Mouse (Mus musculus) thymus, postnatal 4 days (tissue): ENCODE data around the gene Ctsa.
"Not testable (repeated sequence)": the region's sequence is repeated elsewhere in the genome, so short reads cannot be mapped to it uniquely, and the experiment has no call there.

Experiments used
- DNase-seq: peaks from one replicate; pipeline ENCODE4 v3.0.0; 2021

Gene Ctsa

DNA sequence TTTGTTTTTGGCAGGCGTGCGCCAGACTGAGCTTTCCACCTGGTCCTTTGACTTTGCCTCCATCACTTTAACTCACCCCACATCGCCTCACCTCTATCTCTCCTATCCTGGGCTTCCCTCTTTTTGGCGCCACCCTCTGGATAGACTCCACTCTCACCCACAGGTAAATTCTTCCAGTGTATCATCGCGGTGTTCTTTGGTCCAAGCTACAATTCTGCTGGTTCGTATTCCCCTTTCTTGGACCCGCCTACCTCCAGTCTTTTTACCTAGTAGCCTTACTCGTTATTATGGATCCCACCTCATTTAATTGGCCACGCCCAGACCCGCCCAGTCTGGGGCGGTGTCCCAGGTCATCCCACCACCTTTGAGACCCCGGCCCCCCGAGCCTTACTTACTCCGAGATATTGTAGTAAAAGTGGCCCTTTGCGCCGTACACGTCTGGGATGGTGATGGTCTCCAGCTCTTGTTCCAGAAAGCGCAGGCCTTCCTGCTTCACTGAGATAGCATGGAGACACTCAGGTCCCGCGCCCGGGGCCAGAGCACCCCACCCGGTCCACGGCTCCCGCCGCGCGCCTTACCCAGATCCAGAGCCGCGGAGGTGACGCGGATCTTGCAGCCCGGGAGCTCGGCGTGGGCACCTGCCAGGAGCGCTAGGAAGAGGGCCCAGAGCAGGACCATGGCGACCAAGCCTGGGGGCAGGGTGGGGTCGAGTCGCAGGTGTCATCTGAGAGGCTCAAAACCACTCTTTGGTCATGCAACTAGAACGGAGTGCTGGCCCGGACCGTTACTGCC is 23.8 kb downstream of the Ctsa start:
- peak; percentile 45 for DNase-seq

DNA sequence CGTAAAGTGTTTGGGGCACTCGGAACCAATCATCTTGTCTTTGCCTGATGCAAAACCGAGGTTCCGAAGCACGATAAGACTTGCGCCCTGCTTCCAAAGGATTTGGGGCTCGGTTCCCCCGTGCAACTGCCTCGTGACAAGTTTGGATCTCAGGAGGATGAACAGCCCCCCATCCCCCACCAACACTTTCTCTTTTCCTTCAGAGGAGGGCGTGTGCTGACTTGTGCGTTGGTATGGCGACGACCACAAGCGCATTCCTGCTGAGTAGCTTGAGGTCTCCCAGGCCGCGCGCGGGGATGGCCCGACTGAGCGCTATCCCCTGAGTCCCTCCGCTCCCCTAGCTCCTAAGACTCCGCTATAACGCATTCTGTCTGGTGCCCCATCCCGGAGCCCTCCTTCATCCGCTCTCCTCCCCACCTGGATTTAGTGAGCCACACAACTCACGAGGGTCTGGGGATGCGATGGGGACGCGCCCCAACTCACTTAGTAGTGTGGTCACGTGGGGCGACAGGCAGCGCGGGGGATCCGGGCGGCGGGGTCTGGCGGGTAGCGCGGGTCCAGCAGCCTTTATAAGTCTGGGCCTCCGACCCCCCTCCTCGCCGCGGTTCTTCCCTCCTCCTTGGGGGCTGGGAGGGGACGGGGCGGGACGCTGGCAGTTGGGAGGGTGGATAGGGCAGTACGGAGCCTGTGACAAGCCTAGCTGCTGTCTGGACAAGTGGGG is 24.6 kb downstream of the Ctsa start, which contains the start of gene Pltp:
Gene Pltp, minus strand, starts transcription at position 611 of the 721 bp plus-strand sequence.
- peak; percentile 61 for DNase-seq

DNA sequence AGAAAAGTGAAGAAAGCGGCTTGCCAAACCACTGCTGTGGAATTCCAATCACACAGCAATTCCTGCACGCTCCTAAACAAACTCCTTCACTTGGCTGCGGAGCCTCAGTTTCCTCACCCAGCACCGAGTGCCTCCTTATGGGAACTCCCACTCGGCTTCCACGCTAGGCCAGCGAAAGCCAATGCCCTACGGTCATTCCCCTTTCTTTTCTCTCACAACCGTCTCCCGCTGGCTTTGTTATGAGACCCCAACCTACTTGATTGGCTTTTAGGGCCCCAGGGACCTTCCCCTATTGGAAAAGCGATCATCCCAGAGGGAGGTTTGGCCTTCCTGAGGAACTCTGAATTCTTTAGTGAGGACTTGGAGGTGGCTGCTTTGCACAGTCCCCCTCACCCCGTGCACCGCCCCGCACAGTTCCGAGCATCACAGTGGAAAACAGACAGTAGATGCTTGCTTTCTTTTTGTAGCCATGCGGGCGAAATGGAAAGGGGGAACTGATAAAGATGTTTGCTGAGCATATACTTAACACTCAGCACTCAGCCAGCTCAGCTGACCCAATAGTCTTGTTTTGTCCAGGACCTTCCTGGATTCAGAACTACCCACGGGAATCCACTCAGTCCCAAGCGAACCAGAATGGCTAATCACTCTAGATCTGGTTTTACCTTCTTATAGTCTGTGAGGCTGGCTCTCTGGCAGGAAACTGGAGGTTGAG is 25.3 kb downstream of the Ctsa start:
- no peak for DNase-seq

DNA sequence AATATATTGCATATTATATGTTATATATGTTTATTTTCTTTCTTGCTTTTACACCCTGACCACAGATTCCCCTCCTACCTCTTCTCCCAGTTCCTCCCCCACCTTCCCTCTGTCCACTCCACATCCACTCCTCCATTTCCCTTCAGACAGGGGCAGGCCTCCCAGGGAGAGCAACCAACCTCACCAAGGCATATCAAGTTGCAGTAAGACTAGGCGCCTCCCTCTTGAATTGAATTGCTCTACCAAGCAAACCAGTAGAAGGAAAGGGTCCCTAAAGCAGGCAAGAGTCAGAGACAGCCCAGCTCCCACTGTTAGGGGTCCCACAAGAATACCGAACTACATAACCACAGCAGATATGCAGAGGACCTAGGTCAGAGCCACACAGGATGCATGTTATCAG is 26.5 kb downstream of the Ctsa start:
- DNase-seq: no peak

DNA sequence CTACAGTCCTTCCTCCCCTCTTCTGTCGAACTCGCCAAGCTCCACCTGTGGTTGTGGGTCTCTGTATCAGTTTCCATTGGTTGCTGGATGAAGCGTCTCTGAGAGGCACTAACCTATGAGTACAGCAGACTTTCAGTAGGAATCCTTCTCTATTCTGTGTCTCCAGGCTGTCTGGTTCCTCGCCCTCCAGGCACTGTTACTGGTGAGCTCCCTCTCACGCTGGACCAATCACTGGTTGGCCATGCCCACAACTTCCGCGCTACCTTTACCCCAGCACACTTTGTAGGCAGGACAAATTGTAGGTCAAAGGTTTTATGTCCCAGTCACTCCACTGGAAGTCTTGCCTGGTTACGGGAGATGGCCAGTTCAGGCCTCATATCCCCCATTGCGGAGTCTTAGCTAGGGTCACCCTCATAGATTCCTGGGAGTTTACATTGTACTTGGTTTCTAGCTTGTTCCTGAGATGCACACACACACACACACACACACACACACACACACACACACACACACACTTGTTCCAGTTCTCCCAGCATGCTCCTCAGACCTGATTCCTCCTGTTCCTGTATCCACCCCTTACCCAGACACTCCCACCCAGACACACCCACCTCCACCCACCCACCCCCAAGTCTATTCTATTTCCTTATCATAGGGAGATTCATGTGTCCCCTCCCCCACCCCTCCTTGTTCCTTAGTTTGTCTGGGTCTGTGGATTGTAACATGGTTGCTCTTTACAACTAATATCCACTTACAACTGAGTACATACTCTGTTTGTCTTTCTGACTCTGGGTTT is 27.2 kb downstream of the Ctsa start:
- DNase-seq: no peak

DNA sequence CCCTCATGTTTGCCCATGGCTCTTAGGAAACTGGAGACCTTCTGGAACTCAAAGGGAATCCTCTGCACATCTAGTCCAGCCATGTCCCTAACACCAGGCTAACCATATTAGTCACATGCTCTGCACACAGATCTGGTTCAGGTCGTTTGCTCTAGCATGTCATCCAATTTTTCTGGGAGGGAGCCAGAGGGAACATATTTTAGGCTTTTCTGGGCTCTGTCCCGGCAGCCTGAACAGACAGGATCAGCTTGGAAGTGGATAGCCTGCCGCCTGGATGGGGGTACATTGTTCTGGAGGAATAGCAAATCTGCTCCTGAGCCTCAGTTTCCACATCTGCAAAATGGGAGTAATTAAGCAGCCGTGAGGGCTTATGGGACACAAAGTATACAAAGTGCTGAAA is 28.4 kb downstream of the Ctsa start:
- DNase-seq: no peak

DNA sequence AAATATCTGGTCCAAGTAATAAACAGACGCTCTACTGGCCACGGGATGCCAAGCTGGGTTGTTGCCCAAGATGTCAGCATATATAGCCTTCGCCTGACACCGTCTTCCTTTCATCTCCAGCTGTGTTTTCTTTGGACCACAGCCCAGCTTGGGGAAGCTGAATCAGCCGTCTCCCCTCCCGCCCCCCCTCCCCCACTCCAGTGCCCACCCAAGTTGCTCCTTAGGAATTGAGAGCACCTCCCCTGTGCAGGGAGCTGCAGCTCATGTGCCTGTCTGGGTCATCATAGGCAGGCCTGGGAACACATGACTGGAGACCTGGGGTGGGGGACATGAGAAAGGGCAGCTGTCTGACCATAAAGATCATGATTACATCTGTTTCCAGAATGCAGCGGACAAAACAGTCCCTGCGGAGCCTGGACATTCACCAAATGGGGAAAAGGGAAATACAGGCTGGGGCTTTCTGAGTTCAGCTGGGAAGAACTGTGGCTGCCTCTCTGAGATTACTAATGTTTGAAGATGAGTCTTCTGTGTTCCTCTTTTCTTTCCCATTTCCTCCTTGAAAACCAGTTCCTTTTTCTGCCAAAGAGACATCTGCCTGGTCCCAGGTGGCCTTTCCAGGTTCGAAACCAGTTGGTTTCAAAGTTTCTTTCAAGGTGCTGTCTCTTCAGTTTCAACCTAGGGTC is 29.6 kb downstream of the Ctsa start:
- DNase-seq: no peak

DNA sequence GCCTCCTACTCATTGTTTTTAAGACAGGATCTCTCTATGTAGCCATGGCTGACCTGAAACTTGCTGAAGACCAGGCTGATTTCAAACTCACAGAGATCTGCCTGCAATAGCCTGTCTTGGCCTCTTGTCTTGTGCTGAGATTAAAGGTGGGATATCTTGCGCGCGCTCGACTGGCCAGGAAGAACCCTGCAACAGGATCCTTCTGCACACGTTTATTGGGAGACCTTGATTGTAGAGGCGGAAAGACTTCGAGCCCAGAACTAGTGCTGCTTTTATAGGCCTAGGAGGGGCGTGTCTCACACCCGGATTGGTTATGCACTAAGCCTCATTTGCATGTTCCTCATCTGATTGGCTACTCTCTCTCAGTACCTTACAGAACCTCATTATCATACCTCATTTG is 30.7 kb downstream of the Ctsa start:
- DNase-seq: not testable (repeated sequence)

DNA sequence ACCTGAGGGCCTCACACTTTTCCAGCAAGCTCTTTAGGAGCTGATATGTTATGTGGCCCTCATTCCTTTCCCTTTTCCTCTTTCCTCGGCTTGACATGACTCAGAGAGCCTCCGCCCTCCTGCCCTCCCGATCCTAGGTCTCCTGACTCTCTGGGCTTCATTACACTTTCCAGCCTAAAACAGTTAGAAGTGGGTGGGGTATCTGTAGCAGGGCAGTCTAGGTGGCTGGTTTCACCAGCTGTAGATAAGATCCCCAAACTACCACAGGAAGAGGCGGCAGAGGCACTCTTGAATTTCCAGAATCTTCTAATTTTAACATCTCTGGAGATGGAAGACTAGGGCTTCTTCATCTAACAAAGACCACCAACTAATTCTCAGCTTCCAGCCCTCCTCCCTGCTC is 31.9 kb downstream of the Ctsa start:
- DNase-seq: no peak

DNA sequence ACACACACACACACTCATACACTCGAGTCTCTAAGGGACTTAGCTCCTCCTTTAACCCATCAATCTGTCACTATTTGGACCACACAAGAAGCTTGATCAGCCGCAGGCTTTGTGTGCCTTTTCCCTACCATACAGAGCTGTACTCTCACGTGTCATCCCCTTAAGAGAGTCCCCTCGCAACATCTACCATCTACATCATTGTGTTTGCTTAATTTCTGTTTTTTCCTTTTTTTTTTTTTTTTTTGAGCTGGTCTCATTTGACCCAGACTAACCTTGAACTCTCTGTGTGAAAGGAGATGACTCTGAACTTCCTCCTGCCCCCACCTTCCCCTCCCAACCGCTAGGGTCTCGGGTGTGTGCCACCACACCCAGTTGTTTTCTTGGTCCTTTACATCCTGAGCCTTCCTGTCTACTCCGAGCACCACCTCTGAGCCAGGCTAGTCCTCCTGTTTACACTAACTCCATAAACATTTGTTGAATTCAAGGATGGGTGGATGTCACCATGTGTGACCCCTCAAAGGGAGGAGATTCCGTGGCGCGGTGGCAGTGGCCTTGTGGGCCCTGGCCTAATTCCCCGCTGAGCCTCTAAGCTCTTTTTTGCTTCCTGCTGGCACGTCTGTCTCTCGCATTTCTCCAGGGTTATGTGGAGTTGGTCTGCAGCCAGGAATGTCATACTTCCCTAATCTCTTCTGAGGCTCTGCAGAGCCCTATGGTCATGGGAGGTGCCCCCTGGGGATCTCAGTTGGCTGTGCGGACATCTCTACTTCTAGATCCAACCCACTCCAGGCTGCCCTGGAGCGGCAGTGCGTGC is 34.3 kb downstream of the Ctsa start:
- no peak for DNase-seq

DNA sequence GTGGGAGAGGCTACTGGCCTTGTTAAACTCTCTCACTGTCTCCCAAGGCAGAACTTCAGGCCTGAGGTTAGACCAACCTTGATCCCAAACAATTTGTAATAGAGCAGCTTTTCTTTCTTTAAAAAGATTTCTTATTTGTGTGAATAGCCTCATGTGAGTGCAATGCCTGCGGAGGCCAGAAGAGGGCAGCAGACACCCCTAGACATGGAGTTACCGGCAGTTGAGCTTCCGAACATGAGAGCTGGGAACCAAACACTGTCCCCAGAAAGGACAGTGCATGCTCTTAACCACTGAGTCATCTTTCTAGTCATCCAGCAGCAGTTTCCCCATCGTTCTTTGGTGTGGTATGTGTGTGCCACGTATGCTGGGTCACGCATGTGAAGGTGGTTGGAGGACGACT is 34.9 kb downstream of the Ctsa start:
- peak; percentile 49 for DNase-seq

DNA sequence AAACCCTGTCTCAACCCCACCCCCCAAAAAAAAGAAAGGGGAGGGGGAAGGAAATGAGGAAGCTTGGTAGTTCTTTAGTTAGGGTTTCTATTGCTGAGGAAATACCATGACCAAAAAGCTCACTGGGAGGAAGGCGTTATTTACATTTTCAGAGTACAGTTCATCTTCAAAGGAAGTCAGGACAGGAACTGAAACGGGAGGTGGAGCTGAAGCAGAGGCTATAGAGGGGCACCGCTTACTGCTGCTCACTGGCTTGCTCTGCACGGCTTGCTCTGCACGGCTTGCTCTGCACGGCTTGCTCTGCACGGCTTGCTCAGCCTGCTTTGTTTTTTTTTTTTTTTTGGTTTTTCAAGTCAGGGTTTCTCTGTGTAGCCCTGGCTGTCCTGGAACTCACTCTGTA is 35.8 kb downstream of the Ctsa start:
- no peak for DNase-seq

DNA sequence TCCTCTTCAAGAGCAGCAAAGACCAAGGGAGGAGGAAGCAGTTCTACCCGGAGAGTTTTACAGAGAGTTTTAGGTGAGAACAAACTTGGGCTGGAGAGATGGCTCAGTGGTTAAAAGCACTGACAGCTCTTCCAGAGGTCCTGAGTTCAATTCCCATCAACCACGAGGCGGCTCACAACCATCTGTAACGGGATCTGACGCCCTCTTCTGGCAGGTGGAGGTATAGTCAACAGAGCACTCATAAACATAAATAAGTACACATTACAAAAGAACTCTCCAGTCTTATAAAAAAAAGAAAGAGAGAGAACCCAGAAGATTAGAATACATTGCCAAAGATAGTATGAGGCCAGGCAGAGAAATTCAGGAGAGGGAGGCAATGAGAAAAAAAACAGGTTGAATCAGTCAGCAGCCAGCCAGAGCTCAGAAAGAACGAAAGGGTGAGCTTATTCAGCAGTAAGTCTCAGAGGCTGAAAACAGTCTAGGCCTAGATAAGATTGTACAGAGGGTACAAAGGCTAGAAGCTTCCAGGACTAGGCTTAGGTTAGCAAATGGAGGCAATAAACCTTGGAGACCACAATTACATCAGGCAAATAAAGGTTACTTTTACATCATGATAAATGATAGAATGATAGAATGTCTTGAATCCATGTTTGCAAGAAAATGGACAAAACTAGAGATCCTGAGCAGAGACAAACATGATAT is 39.1 kb downstream of the Ctsa start:
- no peak for DNase-seq

DNA sequence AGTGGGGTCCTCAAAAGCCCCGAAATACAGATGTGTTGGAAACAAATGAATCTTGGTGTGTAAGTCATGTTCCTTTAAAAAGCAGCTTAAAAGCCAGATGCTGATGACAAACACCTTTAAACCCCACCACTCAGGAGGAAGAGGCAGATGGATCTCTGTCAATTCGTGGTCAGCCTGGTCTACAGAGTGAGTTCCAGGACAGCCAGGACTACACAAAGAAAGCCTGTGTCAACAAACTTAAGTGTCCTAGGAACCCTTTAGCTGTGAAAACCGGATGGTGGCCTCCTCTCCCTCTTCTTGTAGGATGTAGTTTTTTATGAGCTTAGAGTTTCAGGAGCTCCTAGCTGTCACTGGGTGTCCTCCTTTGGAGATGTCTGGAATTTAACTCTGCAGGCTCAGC is 40.9 kb downstream of the Ctsa start:
- no peak for DNase-seq

DNA sequence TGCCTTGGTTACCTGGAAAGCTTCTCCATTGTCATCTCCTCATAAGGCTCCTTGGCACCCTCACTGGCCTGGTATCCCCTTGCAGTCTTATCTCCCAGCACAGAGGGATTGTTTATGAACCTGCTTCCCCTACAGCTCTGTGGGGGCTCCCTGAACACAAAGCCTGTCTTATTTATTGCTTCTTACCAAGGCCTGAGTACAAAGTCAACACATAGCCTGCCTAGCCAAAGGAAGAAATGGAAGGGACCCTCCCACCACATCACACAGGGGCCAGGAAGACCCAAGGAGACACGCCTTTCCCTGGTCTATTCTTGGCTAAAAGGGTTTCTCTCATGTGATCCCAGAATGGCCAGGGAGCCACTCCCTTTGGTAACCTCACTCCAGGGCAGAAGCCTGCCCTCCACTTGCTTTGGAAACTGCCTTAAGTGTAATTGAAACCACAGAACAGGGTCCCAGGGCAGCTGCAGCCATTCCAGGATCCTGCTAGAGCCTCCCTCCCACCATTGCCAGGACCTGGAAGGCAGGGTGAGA is 41.6 kb downstream of the Ctsa start:
- DNase-seq: no peak

DNA sequence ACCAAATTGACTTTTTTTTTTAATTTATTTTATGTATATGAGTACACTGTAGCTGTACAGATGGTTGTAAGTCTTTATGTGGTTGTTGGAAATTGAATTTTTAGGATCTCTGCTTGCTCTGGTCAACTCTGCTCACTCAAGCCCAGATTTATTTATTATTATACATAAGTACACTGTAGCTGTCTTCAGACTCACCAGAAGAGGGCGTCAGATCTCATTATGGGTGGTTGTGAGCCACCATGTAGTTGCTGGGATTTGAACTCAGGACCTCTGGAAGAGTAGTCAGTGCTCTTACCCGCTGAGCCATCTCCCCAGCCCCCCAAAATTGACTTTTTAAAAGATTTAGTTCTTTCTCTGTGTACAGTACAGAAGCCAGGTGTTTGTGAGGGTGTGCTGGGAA is 43.0 kb downstream of the Ctsa start:
- DNase-seq: not testable (repeated sequence)

DNA sequence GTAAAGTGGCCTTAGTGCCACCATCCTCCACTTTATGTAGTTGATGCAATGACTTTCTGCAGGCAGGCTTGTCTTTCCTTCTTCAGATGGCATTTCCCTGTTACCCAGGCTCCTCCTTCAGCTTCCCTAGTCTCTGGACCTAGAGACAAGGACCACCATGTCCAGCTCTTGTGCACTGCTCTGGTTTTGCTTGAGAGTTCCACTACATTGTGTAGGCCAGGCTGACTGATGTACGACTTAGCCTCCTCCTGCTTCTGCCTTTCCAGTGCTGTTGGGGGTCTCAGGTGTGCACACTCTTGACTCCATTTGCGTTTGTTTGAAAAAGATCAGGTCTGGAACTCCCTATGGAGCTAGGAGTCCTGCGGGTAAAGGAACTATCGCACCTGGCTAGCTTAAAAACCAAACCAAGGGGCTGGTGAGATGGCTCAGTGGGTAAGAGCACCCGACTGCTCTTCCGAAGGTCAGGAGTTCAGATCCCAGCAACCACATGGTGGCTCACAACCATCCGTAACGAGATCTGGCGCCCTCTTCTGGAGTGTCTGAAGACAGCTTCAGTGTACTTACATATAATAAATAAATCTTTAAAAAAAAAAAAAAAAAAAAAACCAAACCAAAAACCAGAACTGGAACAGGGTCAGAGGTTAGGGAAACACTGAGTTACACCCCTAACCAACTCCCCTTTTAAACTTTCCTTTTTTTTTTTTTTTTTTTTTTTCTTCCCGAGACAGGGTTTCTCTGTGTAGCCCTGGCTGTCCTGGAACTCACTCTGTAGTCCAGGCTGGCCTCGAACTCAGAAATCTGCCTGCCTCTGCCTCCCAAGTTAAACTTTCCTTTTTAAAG is 44.9 kb downstream of the Ctsa start:
- not testable (repeated sequence) for DNase-seq

DNA sequence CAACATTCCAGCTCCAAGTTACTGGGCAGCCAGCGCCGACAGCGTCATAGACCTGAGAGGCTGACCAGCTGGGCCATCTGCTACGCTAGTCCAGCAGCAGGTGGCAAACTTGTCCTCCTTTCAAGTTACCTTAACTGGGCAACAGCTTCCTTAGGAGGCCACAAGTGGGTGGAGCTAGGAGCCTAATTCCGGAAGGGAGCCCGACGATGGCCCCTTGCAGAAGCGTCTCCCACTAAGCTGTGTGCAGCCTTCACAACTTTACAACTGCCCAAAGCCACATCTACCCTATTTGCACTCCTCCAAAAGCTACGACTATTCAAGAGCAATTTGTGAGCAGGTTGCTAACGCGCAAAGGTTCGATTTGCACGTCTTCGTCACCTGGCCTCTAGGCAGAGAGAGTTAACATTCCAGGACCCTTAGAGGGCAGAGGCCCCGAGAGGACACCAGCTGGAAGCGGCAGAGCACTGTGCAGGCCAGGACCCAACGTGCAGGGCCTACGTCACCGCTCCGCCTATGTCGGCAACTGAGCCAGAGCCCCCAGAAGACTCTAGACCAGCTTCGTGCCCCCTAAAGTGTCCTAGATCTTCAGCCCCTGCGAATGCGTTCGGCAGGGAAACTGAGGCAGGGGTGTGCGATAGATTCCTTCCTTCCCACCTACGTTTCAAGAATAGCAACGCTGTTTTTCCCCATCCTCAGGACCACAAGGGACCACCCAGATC is 46.0 kb downstream of the Ctsa start:
- DNase-seq: peak; percentile 64

DNA sequence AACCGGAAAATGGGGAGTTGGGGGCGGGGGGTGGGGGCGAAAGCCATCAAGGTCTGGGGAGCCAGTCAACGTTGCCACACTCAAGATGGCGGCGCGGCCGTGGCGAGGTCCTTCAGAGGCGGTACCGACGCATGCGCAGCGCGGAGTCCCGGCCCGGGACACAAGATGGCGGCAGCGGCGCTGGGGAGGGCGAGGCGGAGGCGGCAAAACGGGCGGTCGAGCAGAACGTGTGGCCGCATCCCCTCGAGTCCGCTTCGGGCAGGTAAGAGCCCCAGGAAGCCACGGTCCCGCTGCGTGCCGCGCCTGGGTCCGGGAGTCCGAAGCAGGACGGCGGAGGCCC is 46.5 kb downstream of the Ctsa start, which contains the start of gene Pcif1:
Gene Pcif1, plus strand, starts transcription at position 77 of the 340 bp plus-strand sequence.
- peak; percentile 96 for DNase-seq
